Comparison of ENCODE assay signal across 8 mouse cellular contexts in genomic region chr2:33753630-33754316, GRCm38 (mm10).
DNase-seq lines count a peak whose midpoint lies in the region; ATAC-seq and TF ChIP-seq lines count a peak whose summit lies in the region.

No protein-coding gene starts in this region.

- no peaks in the 10 kb centered on the region for H3K9me3 ChIP-seq in forebrain, postnatal 0 days (ENCODE audit: low read length)
- no peaks in the 10 kb centered on the region for H3K9me3 ChIP-seq in liver, postnatal 0 days (ENCODE audit: low read length)

- no peak for TF ChIP-seq CTCF in forebrain, postnatal 0 days (IDR thresholded peaks at IDR 0.05; ENCODE audit: low read depth)
- no peak for TF ChIP-seq CTCF in liver, postnatal 0 days (IDR thresholded peaks at IDR 0.05; ENCODE audit: low read depth)
- no peak for TF ChIP-seq CTCF in olfactory bulb, adult 2 months (IDR thresholded peaks at IDR 0.05; ENCODE audit: insufficient read depth, low read depth, low read length)

- peak overlapping the region; percentile 69; the same call in 1 of the 2 replicates for H3K27ac ChIP-seq in forebrain, postnatal 0 days (ENCODE audit: low read depth, low read length)
- H3K27ac ChIP-seq in liver, postnatal 0 days (ENCODE audit: low read depth), result peak overlapping the region; percentile 36; the same call in 1 of the 2 replicates
- H3K27ac ChIP-seq in olfactory bulb, adult 2 months (ENCODE audit: insufficient read depth, low read depth, low read length), result peak overlapping the region; percentile 23

- intact Hi-C loops in heart, postnatal 10 days (cut with DNase I), result loop anchor here (5.0 kb wide), 1 partner anchor 619 kb away; the partner anchor contains the start of gene Pbx3

- no peaks in the 10 kb centered on the region for H3K27me3 ChIP-seq in forebrain, postnatal 0 days (ENCODE audit: insufficient read depth, low read length)
- H3K27me3 ChIP-seq in liver, postnatal 0 days (ENCODE audit: insufficient read depth, low read length), result no peaks in the 10 kb centered on the region

- no peak overlapping the region for H3K9ac ChIP-seq in forebrain, postnatal 0 days
- H3K9ac ChIP-seq in liver, postnatal 0 days (replicated peaks), result no peak overlapping the region

- WGBS in forebrain, postnatal 0 days, result 10% methylated on average over 15 of the region's 15 CpGs
- WGBS in liver, postnatal 0 days (ENCODE audit: insufficient replicate concordance), result 55% methylated on average over 15 of the region's 15 CpGs
- 17% methylated on average over 15 of the region's 15 CpGs for WGBS in olfactory bulb, adult 2 months

- DNase-seq in Muller cell, postnatal 12 days (ENCODE audit: inconsistent ontology term), result peak; percentile 93
- peak; percentile 76 for DNase-seq in cerebellum, adult 8-10 months
- DNase-seq in forebrain, postnatal 0 days, result peak; percentile 88
- peak; percentile 87 to 88 for DNase-seq in heart, postnatal 10 days
- DNase-seq in kidney, postnatal 36 days, result peak; percentile 88 to 89
- peak; percentile 44 for DNase-seq in liver, postnatal 0 days
- DNase-seq in yolk sac, embryonic 10.5 days (ENCODE audit: low spot score), result peak; percentile 26

- no peak for TF ChIP-seq EP300 in liver, postnatal 0 days (IDR thresholded peaks at IDR 0.05; ENCODE audit: low read depth)

- peak; percentile 88 for ATAC-seq in forebrain, postnatal 0 days
- no peak for ATAC-seq in liver, postnatal 0 days

- H3K4me1 ChIP-seq in forebrain, postnatal 0 days (ENCODE audit: insufficient read depth), result peaks cover 19% of the 10 kb centered on the region
- peaks cover 18% of the 10 kb centered on the region for H3K4me1 ChIP-seq in liver, postnatal 0 days (ENCODE audit: insufficient read depth)
- peaks cover 59% of the 10 kb centered on the region for H3K4me1 ChIP-seq in olfactory bulb, adult 2 months (ENCODE audit: control insufficient read depth, insufficient read depth, low read length)

- H3K4me2 ChIP-seq in forebrain, postnatal 0 days (ENCODE audit: low read depth), result no peak overlapping the region
- no peak overlapping the region for H3K4me2 ChIP-seq in liver, postnatal 0 days (ENCODE audit: low read depth, low read length)

- no peak overlapping the region for H3K4me3 ChIP-seq in forebrain, postnatal 0 days (ENCODE audit: low read depth, low read length)
- no peak overlapping the region for H3K4me3 ChIP-seq in liver, postnatal 0 days (ENCODE audit: low read depth, low read length)
- no peak overlapping the region for H3K4me3 ChIP-seq in olfactory bulb, adult 2 months (ENCODE audit: insufficient read depth, low read depth, low read length)

- TF ChIP-seq POLR2A in olfactory bulb, adult 2 months (IDR thresholded peaks at IDR 0.05; ENCODE audit: insufficient read depth, low read depth, low read length), result no peak

- H3K36me3 ChIP-seq in forebrain, postnatal 0 days (ENCODE audit: insufficient read depth), result peaks cover 23% of the 10 kb centered on the region
- peaks cover 8% of the 10 kb centered on the region for H3K36me3 ChIP-seq in liver, postnatal 0 days (replicated peaks; ENCODE audit: insufficient read depth, low read length)

Comparison
In these comparisons a context has a peak if more than half of its experiments do, and no peak if none do; other contexts are left out.
1. DNase-seq: peak in every context shown above with its lines; median percentile 93 in Muller cell, postnatal 12 days; 88 in kidney, postnatal 36 days; 88 in forebrain, postnatal 0 days; 88 in heart, postnatal 10 days; 76 in cerebellum, adult 8-10 months; 44 in liver, postnatal 0 days; 26 in yolk sac, embryonic 10.5 days.